Mouse (Mus musculus) liver, postnatal 0 days (tissue): ENCODE data around the gene Insr.

Source experiments
- CTCF ChIP-seq: sonication (generic); IDR thresholded peaks from 2 replicates; pipeline ENCODE4 v1.5.1; 2016; ENCODE audit warnings: antibody characterized with exemption, low read depth
- EP300 ChIP-seq: IDR thresholded peaks from 2 replicates; pipeline ENCODE4 v1.6.1; 2016; ENCODE audit warnings: antibody characterized with exemption, low read depth, mild to moderate bottlenecking

DNA sequence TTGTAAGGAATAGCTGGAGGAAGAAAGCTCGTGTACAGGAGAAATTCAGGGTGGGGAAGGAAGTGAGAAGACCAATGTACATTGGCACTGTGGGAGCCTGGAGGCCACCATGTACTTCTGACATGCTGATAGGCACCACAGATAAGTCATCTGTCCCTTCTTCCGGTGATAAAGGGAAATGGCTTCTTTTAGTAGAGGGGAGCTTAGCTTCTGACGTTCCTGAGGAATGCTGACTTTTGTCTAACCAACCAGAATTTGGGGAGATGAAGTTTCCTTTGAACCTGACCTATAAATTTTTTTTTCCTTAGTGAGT, 12.0 kb downstream of the Insr start:
- TF ChIP-seq CTCF = no peak
- no peak for TF ChIP-seq EP300
